Mouse (Mus musculus) MN1 (cell line): ENCODE measurements at regions not wholly inside any gene's neighbourhood (a gene's known extent, or its start where the extent isn't known, plus 50 kb on each side); places are given as distances from the start of the nearest gene placed in this dataset.
A peak's percentile ranks its signal among the peaks of the same experiment; 100 is the strongest.

Experiments
- DNase-seq: peaks from one replicate; pipeline ENCODE4 v3.0.0-alpha.2; 2016; ENCODE audit warnings: low spot score

DNA sequence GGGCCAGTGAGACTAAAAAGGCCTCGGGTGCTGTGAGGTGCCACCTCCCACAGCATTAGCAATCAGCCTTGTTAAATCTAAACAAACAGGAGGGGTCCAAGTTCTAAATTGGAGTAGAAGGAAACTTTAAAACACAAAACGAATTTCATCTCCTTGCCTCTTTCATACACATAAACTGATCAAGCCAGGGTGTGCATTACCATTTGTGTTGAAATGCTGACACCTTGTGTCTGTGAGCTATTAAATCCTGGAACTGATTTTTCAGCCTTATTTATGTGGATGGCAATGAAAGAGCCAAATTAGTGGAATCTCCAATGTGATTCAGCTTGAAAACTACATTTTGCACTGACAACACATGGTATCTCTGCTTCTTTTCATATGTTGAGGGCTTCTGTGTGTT, 114.8 kb downstream of the Pcsk1 start:
- no peak for DNase-seq

GRCm38 (mm10) chr13:75223944-75224343, 134.3 kb downstream of the Pcsk1 start:
- no peak for DNase-seq

GRCm38 (mm10) chr13:75225581-75226297, 136.1 kb downstream of the Pcsk1 start:
- DNase-seq: no peak

DNA sequence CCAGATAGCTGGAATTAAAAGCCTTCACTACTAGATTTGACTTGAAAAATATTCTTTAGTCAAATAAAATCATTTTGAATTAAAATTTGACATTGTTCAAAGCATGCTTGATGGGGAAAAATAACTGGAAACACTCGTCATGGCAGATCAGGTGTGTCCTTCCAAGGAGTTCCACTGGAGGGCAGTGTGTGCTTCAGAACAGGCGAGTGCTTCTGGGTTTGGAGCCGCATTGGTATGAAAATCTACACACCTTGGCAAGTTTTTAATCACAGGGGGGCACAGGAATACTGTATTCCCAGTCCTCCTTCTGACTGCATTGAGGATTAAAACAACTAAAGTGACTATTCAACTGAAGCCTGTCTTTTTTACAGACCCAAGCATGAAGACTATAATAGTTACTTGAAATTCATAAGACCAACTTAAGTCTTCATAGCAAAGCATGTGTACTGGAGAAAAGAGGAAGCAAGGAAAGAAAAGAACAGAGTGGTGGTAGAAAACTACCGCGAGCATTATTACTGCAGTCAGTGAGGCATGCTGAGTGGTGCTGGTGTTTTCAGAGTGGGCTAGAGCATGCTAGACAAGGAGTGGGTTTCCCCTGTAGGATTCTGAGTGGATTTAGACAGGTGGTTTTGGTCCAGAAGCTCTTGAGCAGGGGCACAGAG, 138.1 kb downstream of the Pcsk1 start:
- peak; percentile 14 for DNase-seq

DNA sequence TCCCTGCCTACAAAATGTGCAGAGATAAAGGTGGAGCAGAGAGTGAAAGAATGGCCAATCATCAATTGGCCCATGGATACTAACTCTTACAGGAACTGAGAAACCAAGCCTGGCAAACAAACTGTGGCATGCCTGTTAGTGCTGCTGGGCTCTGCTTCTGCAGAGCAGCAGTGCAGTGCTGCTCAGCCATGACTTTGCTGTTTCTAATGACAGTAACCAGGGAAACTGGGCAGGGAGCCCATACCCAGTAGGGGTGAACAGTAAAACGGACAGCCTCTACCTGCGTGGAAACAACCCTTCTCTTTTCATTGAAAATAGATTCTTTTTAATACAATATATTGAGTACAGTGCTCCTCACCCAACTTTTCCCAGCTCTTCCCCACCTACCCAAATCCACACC, 146.8 kb downstream of the Pcsk1 start:
- no peak for DNase-seq
